Mouse (Mus musculus): ENCODE data around the gene Abca7.

- no peak for TF ChIP-seq CTCF (IDR thresholded peaks at IDR 0.05; ENCODE audit: low read depth)
- no peak for TF ChIP-seq EP300 (optimal IDR thresholded peaks at IDR 0.05)
Measured at GRCm38 (mm10) chr10:80001945-80002344, 5.7 kb downstream of the Abca7 start.
